Mouse (Mus musculus): ENCODE data around the gene Tctex1d1. TPM values are rescaled to one million over a fixed set of nuclear protein-coding genes. Genes with fewer than 3 reads are reported as not detected.

The Tctex1d1 gene
- polyA plus RNA-seq, 1 experiment from 2014 or later: 0.47 TPM

DNA sequence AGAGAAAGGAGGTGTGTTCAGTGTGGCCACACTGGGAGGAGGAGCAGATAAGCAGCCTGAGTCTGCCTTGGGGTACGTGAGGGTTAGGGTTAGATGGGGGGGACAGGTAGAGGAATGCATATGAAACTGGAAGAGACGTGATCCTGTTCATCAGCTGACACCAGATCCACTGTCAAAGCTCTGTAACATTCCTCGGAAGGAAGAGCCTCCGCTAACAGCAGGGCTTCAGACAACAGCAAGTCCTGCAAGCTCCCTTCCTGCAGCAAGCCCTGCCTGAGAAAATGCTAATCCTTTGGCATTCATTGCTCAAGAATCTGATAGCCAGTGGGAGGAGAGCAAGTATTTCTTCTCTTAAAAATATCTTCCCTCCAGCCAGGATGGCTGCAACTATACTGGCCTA lies 35.1 kb downstream of the Tctex1d1 start:
- DNase-seq (ENCODE audit: low spot score) (no peak), ATAC-seq (replicated peaks; ENCODE audit: low FRiP score, low TSS enrichment, low read depth) (no peak)
- WGBS: 9% methylated on average over 4 of the region's 4 CpGs
- Histone ChIP-seq H3K36me3 (ENCODE audit: control insufficient read depth, insufficient read depth, low read length) (no peaks in the 10 kb centered on the region), H3K9ac (ENCODE audit: low read length) (no peak overlapping the region), H3K4me2 (ENCODE audit: low read length) (peak overlapping the region; percentile 7; the same call in 1 of the 2 replicates), H3K27ac (ENCODE audit: low read depth) (no peak overlapping the region), H3K27me3 (replicated peaks; ENCODE audit: control insufficient read depth, insufficient read depth, low read length) (no peaks in the 10 kb centered on the region), H3K4me3 (ENCODE audit: low read depth, low read length) (no peak overlapping the region), H3K9me3 (ENCODE audit: control insufficient read depth, low read length) (no peaks in the 10 kb centered on the region), H3K4me1 (replicated peaks; ENCODE audit: control insufficient read depth, insufficient read depth, low read length) (peaks cover 5% of the 10 kb centered on the region; the same call in 1 of the 2 replicates)

DNA sequence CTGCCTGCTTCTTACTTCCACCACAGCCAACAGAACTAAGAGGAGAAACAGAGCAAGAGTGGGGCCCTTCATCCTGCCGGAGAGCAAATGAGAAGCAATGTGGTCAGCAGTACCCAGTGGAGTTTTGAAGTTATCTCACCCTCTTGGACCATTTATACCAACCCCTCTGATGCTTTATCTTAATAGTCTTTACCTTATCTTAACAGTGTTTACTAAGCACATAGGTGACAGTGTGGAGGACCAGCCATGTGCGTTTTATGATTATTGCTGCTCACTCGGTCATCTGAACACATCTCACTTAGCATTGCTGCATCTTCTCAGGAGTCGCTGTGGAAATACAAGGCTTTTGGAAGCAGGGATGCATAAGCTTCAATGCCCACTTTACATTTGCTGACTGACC lies 48.2 kb downstream of the Tctex1d1 start, which contains the start of gene Insl5:
Gene Insl5 (minus strand): TSS at position 222 of the 400 bp plus-strand sequence.
- 53% methylated on average over 4 of the region's 4 CpGs for WGBS
- Histone ChIP-seq H3K4me1 (replicated peaks; ENCODE audit: control insufficient read depth, insufficient read depth, low read length) (no peaks in the 10 kb centered on the region), H3K27ac (ENCODE audit: low read depth) (no peak within 1 kb of the TSS), H3K36me3 (ENCODE audit: control insufficient read depth, insufficient read depth, low read length) (no peaks in the 10 kb centered on the region), H3K9me3 (ENCODE audit: control insufficient read depth, low read length) (no peaks in the 10 kb centered on the region), H3K4me2 (ENCODE audit: low read length) (no peak within 1 kb of the TSS), H3K4me3 (ENCODE audit: low read depth, low read length) (no peak within 1 kb of the TSS), H3K9ac (ENCODE audit: low read length) (no peak within 1 kb of the TSS), H3K27me3 (replicated peaks; ENCODE audit: control insufficient read depth, insufficient read depth, low read length) (no peaks in the 10 kb centered on the region)
- DNase-seq (ENCODE audit: low spot score) (no peak), ATAC-seq (replicated peaks; ENCODE audit: low FRiP score, low TSS enrichment, low read depth) (peak; percentile 83)

DNA sequence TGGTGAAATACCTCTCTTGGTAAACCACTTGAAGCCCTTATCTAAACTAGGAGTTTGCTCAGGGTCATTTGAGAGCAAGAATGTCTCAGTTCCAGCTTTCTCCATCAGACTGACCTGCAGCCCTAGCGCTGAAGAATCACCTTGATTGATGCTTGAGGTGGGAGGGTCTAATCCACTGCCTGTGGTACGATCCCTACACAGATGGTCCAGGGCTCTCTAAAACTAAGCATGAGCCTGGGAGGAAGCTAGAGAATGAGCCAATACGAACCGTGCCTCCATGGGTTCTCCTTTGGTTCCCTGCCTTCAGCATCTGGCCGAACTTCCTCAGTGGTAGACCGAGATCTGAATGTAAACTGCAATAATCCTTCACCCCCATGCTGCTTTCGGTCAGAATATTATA lies 49.3 kb downstream of the Tctex1d1 start:
- WGBS: 65% methylated on average over 7 of the region's 7 CpGs

DNA sequence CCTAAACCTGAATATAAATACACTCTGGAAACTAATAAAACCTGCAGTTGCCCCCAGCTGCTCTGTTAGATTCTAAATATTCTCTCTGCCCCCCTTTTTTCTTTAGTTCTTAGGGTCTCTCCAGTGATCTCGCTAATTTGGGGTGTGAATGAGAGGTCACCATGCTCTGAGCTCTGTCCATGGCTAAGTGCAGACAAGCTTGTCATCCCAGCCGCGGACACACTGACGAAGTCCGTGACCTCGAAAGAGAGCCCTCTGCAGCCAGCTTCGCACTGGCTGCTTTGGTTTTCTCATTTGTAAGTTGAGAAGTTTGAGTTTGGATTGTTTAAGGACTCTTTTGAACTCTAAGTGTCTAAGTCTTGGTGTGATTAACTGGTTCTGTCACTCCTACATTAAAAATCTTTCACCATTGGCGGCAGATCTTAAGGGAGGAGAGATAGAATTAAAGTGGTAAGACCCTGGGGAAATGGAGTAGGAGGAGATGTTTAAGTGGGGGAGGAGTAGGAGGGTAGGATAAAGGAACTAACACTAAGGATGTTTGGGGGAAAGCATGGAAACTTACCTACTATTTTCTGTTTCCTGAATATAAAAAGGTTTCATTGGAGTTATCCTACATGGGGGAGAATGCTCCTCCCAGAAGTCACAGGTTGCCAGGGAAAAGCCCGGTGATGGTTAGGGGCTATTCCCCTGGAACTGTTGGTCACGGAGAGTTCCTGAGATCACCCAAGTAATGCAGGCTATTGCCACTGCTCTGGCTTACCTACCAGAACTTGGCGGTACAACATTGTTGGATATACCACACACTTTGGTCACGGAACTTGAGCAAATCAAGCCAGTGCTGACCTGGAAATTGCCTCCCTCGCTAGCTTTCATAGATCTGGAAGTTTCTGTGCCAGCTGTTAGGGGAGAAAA lies 50.0 kb downstream of the Tctex1d1 start:
- Histone ChIP-seq H3K4me1 (replicated peaks; ENCODE audit: control insufficient read depth, insufficient read depth, low read length) (no peaks in the 10 kb centered on the region), H3K27me3 (replicated peaks; ENCODE audit: control insufficient read depth, insufficient read depth, low read length) (no peaks in the 10 kb centered on the region), H3K9ac (ENCODE audit: low read length) (no peak overlapping the region), H3K4me3 (ENCODE audit: low read depth, low read length) (no peak overlapping the region), H3K4me2 (ENCODE audit: low read length) (no peak overlapping the region), H3K36me3 (ENCODE audit: control insufficient read depth, insufficient read depth, low read length) (no peaks in the 10 kb centered on the region), H3K27ac (ENCODE audit: low read depth) (no peak overlapping the region), H3K9me3 (ENCODE audit: control insufficient read depth, low read length) (no peaks in the 10 kb centered on the region)
- WGBS: 69% methylated on average over 13 of the region's 13 CpGs
- DNase-seq (ENCODE audit: low spot score): no peak
- ATAC-seq (replicated peaks; ENCODE audit: low FRiP score, low TSS enrichment, low read depth): no peak

More for the DNA sequence above, 49.3 kb downstream of the Tctex1d1 start:
- no peaks in the 10 kb centered on the region for H3K9me3 ChIP-seq (ENCODE audit: control insufficient read depth, low read length)
- H3K9ac ChIP-seq (ENCODE audit: low read length): no peak overlapping the region
- no peaks in the 10 kb centered on the region for H3K27me3 ChIP-seq (replicated peaks; ENCODE audit: control insufficient read depth, insufficient read depth, low read length)
- no peak overlapping the region for H3K4me3 ChIP-seq (ENCODE audit: low read depth, low read length)
- no peak overlapping the region for H3K27ac ChIP-seq (ENCODE audit: low read depth)
- H3K4me1 ChIP-seq (replicated peaks; ENCODE audit: control insufficient read depth, insufficient read depth, low read length): no peaks in the 10 kb centered on the region
- DNase-seq (ENCODE audit: low spot score): no peak
- no peak for ATAC-seq (replicated peaks; ENCODE audit: low FRiP score, low TSS enrichment, low read depth)
- no peaks in the 10 kb centered on the region for H3K36me3 ChIP-seq (ENCODE audit: control insufficient read depth, insufficient read depth, low read length)
- no peak overlapping the region for H3K4me2 ChIP-seq (ENCODE audit: low read length)

DNA sequence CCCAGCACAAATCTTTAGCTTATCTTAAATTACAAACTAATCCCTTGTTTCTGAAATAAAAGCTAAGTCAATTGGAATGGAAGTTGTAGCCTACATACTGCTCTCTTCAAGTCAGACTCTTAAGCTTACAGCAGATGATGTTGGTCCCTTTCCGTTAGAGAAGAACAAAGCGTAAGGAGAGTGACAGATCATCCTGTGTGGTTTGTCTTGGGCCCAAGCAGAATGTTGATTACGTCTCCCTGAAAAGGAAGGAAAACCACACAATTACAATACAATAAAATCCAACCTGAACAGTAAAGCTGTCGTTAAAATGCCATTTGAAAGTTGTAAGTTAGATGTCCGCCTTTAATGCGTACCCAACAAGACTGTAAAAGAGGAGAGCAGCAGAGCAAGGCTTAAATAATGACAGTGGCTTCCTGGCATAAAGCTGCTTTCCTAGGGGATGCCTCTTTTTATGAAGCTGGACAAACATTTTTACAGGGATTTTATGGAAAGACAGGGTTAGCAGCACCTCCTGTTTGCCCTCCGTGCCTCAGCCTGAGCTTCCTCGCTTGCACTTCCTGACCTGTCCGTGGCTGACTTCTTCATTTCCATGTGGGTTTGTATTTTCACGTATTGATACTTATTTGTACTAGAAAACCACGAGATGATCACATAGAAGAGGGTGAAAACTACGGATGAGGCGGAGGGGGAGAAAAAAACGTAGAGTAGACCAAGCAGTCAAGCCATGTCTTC lies 60.9 kb downstream of the Tctex1d1 start:
- Histone ChIP-seq H3K27me3 (replicated peaks; ENCODE audit: control insufficient read depth, insufficient read depth, low read length) (no peaks in the 10 kb centered on the region), H3K4me2 (ENCODE audit: low read length) (no peak overlapping the region), H3K4me1 (replicated peaks; ENCODE audit: control insufficient read depth, insufficient read depth, low read length) (no peaks in the 10 kb centered on the region), H3K27ac (ENCODE audit: low read depth) (no peak overlapping the region), H3K9me3 (ENCODE audit: control insufficient read depth, low read length) (no peaks in the 10 kb centered on the region), H3K36me3 (ENCODE audit: control insufficient read depth, insufficient read depth, low read length) (no peaks in the 10 kb centered on the region), H3K9ac (ENCODE audit: low read length) (no peak overlapping the region), H3K4me3 (ENCODE audit: low read depth, low read length) (no peak overlapping the region)
- WGBS: 75% methylated on average over 14 of the region's 14 CpGs
- ATAC-seq (replicated peaks; ENCODE audit: low FRiP score, low TSS enrichment, low read depth) (no peak), DNase-seq (ENCODE audit: low spot score) (no peak)

DNA sequence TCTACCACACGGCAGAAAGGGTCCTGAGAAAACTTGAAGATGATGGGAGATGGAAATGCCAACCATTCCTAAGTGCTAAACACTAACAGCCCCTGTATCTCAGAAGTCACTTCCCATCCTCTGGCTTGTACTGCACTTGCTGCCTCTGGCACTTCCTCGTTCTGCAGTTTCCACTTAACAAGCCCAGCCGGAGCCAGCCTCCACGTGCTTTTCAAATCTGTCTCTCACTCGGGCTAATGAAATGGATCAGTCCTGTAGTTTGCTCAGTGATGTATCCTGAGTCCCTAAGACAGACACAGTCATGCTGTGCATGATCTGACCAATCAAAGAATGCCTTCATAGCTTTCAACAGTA lies 61.4 kb downstream of the Tctex1d1 start:
- Histone ChIP-seq H3K4me2 (ENCODE audit: low read length) (no peak overlapping the region), H3K27me3 (replicated peaks; ENCODE audit: control insufficient read depth, insufficient read depth, low read length) (no peaks in the 10 kb centered on the region), H3K4me1 (replicated peaks; ENCODE audit: control insufficient read depth, insufficient read depth, low read length) (no peaks in the 10 kb centered on the region), H3K36me3 (ENCODE audit: control insufficient read depth, insufficient read depth, low read length) (no peaks in the 10 kb centered on the region), H3K4me3 (ENCODE audit: low read depth, low read length) (no peak overlapping the region), H3K27ac (ENCODE audit: low read depth) (no peak overlapping the region), H3K9me3 (ENCODE audit: control insufficient read depth, low read length) (no peaks in the 10 kb centered on the region), H3K9ac (ENCODE audit: low read length) (no peak overlapping the region)
- DNase-seq (ENCODE audit: low spot score) (no peak), ATAC-seq (replicated peaks; ENCODE audit: low FRiP score, low TSS enrichment, low read depth) (no peak)
- WGBS: 55% methylated on average over 5 of the region's 5 CpGs

DNA sequence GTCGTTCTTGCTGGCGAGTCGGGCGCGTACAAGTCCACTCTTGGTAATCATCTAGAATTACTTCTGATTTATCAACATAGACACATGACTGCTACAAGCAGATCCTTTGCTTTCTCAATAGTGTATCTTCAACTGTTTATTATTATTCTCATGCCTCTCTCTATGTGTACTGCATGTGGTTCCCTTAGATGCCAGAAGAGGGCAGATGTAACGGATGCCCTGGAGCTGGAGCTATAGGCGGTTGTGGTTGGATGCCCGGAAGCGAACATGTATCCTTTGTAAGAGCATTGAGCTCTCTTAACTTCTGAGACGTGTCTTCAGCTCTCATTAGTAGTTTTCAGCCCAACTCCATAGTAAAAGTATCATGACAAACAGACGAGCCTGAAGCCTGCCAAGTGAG lies 64.6 kb downstream of the Tctex1d1 start:
- ATAC-seq (replicated peaks; ENCODE audit: low FRiP score, low TSS enrichment, low read depth) (no peak), DNase-seq (ENCODE audit: low spot score) (no peak)
- no peak overlapping the region for H3K9ac ChIP-seq (ENCODE audit: low read length)
- 92% methylated on average over 11 of the region's 11 CpGs for WGBS
- no peaks in the 10 kb centered on the region for H3K9me3 ChIP-seq (ENCODE audit: control insufficient read depth, low read length)
- no peaks in the 10 kb centered on the region for H3K4me1 ChIP-seq (replicated peaks; ENCODE audit: control insufficient read depth, insufficient read depth, low read length)
- H3K27ac ChIP-seq (ENCODE audit: low read depth): no peak overlapping the region
- no peaks in the 10 kb centered on the region for H3K36me3 ChIP-seq (ENCODE audit: control insufficient read depth, insufficient read depth, low read length)
- H3K4me2 ChIP-seq (ENCODE audit: low read length): no peak overlapping the region
- H3K4me3 ChIP-seq (ENCODE audit: low read depth, low read length): no peak overlapping the region
- H3K27me3 ChIP-seq (replicated peaks; ENCODE audit: control insufficient read depth, insufficient read depth, low read length): no peaks in the 10 kb centered on the region

DNA sequence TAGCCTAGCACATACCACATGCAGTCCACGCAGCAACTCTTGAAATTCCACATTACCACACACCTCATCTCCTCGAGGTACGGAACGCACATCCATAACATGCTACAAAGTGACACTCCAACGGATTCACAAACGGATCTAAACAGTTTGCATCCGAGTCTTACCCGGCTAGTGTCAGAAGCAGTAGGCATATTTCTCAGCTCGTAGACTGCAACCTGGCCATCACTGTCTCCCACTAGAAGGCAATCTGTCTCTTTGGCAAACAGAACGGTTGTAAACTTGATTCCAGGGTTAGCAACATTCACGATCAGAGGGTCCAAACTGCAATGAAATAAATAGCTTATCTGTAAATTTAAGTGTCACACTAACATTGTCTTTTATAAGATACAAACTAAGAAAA lies 69.6 kb downstream of the Tctex1d1 start:
- Histone ChIP-seq H3K27me3 (replicated peaks; ENCODE audit: control insufficient read depth, insufficient read depth, low read length) (no peaks in the 10 kb centered on the region), H3K36me3 (ENCODE audit: control insufficient read depth, insufficient read depth, low read length) (no peaks in the 10 kb centered on the region), H3K4me1 (replicated peaks; ENCODE audit: control insufficient read depth, insufficient read depth, low read length) (no peaks in the 10 kb centered on the region), H3K4me3 (ENCODE audit: low read depth, low read length) (no peak overlapping the region), H3K9me3 (ENCODE audit: control insufficient read depth, low read length) (no peaks in the 10 kb centered on the region), H3K4me2 (ENCODE audit: low read length) (no peak overlapping the region), H3K9ac (ENCODE audit: low read length) (no peak overlapping the region), H3K27ac (ENCODE audit: low read depth) (no peak overlapping the region)
- 64% methylated on average over 11 of the region's 11 CpGs for WGBS
- DNase-seq (ENCODE audit: low spot score) (no peak), ATAC-seq (replicated peaks; ENCODE audit: low FRiP score, low TSS enrichment, low read depth) (no peak)
